Mouse (Mus musculus): ENCODE measurements around the gene Nexn. TPM values are rescaled to one million over a fixed set of nuclear protein-coding genes. Genes with fewer than 3 reads are reported as not detected.

Gene Nexn
- total and polyA plus RNA-seq, 2 experiments = 0.28 TPM; not detected in 1

- TF ChIP-seq CTCF (IDR thresholded peaks at IDR 0.05; ENCODE audit: low read depth, low read length) (no peak), POLR2A (IDR thresholded peaks at IDR 0.05; ENCODE audit: extremely low read depth, insufficient read depth, low read length) (no peak)
- peaks cover 7% of the 10 kb centered on the region for H3K79me2 ChIP-seq (ENCODE audit: control insufficient read depth, insufficient read depth, low read length)
- H3K27ac ChIP-seq (replicated peaks; ENCODE audit: insufficient read depth, low read depth, low read length) = peak overlapping the region; percentile 63
- 12% methylated on average over 9 of the region's 9 CpGs for WGBS
- H3K4me3 ChIP-seq (ENCODE audit: insufficient read depth, low read depth, low read length) = peak overlapping the region; percentile 39
- peaks cover 14% of the 10 kb centered on the region for H3K4me1 ChIP-seq (ENCODE audit: control insufficient read depth, insufficient read depth, low read length)
- H3K27me3 ChIP-seq (ENCODE audit: control insufficient read depth, insufficient read depth, low read length) = no peaks in the 10 kb centered on the region
- peaks cover 8% of the 10 kb centered on the region; the same call in 1 of the 2 replicates for H3K36me3 ChIP-seq (ENCODE audit: control insufficient read depth, insufficient read depth, low read length)
- H3K9ac ChIP-seq (ENCODE audit: low read depth, low read length) = peak overlapping the region; percentile 70
- DNase-seq (ENCODE audit: extremely low read depth, low read depth, low spot score) = peak; percentile 41
Measured at GRCm38 (mm10) chr3:152190679-152191477, 75.3 kb downstream of the Nexn start.

- no peak for TF ChIP-seq POLR2A (IDR thresholded peaks at IDR 0.05; ENCODE audit: extremely low read depth, insufficient read depth, low read length)
- no peak for TF ChIP-seq CTCF (IDR thresholded peaks at IDR 0.05; ENCODE audit: low read depth, low read length)
- Histone ChIP-seq H3K9ac (ENCODE audit: low read depth, low read length) (no peak overlapping the region), H3K4me3 (ENCODE audit: insufficient read depth, low read depth, low read length) (peak overlapping the region; percentile 25; the same call in 1 of the 2 replicates), H3K27me3 (ENCODE audit: control insufficient read depth, insufficient read depth, low read length) (no peaks in the 10 kb centered on the region), H3K79me2 (ENCODE audit: control insufficient read depth, insufficient read depth, low read length) (peaks cover 7% of the 10 kb centered on the region), H3K27ac (replicated peaks; ENCODE audit: insufficient read depth, low read depth, low read length) (no peak overlapping the region; the same call in 1 of the 2 replicates), H3K4me1 (ENCODE audit: control insufficient read depth, insufficient read depth, low read length) (peaks cover 12% of the 10 kb centered on the region), H3K36me3 (ENCODE audit: control insufficient read depth, insufficient read depth, low read length) (peaks cover 21% of the 10 kb centered on the region)
- WGBS = 24% methylated on average over 4 of the region's 4 CpGs
- peak; percentile 57 for DNase-seq (ENCODE audit: extremely low read depth, low read depth, low spot score)
Measured at GRCm38 (mm10) chr3:152189306-152189705, 76.8 kb downstream of the Nexn start.

Other genes starting within 250 kb of the Nexn start
- 0.34 and 0.46 TPM in 2 replicates for gene Gipc2, start 100.1 kb downstream of the Nexn start, total RNA-seq (2014; rRNA removed)
- gene Gipc2, start 100.1 kb downstream of the Nexn start, polyA plus RNA-seq (2012; rRNA removed) = 0.05 and 0.22 TPM in 2 replicates
- gene Dnajb4, start 56.0 kb downstream of the Nexn start, total RNA-seq (2014; rRNA removed) = 22.4 and 23.0 TPM in 2 replicates
- gene Dnajb4, start 56.0 kb downstream of the Nexn start, polyA plus RNA-seq (2012; rRNA removed) = 5.3 and 6.3 TPM in 2 replicates
- gene Fubp1, start 55.9 kb downstream of the Nexn start, total RNA-seq (2014; rRNA removed) = 61.9 and 71.5 TPM in 2 replicates
- gene Fubp1, start 55.9 kb downstream of the Nexn start, polyA plus RNA-seq (2012; rRNA removed) = 17.5 and 28.1 TPM in 2 replicates
- 2.2 and 2.6 TPM in 2 replicates for gene Miga1, start 74.1 kb upstream of the Nexn start, total RNA-seq (2014; rRNA removed)
- 0.39 and 0.94 TPM in 2 replicates for gene Miga1, start 74.1 kb upstream of the Nexn start, polyA plus RNA-seq (2012; rRNA removed)
- gene Usp33, start 80.1 kb upstream of the Nexn start, total RNA-seq (2014; rRNA removed) = 41.5 and 46.9 TPM in 2 replicates
- gene Usp33, start 80.1 kb upstream of the Nexn start, polyA plus RNA-seq (2012; rRNA removed) = 9.5 and 9.9 TPM in 2 replicates
- gene Zzz3, start 129.1 kb upstream of the Nexn start, total RNA-seq (2014; rRNA removed) = 17.6 and 21.1 TPM in 2 replicates
- 5.7 and 10.2 TPM in 2 replicates for gene Zzz3, start 129.1 kb upstream of the Nexn start, polyA plus RNA-seq (2012; rRNA removed)